Mouse (Mus musculus): Measurements from ENCODE around the gene Rad23a. TPM values are rescaled to one million over a fixed set of nuclear protein-coding genes. Genes with fewer than 3 reads are reported as not detected.

Gene Rad23a
- polyA plus RNA-seq, 1 experiment from 2014 or later, result 112 TPM

DNA sequence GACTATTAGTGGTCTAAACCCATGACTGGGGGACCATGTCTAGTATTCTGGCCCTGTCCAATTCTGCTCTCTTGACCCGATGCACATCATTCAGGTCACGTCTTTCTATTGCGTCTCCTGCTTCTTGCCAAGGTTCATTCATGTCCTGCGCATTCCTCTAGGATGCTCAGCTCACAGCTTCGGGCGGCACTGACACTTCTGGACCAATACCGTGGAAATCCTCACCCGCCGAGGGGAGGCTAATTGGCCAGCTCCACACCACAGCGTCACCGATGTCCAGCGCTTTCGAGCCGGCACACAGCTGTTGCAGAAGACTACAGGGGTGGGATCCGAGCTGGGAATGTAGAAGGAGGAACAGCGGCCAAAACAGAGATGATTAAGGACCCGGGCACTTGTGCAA, 24.3 kb downstream of the Rad23a start:
- H3K36me3 ChIP-seq (replicated peaks), result no peaks in the 10 kb centered on the region
- no peak for DNase-seq (ENCODE audit: low spot score)
- WGBS, result 80% methylated on average over 17 of the region's 17 CpGs
- peaks cover 15% of the 10 kb centered on the region for H3K4me1 ChIP-seq
- H3K27ac ChIP-seq (replicated peaks), result no peak overlapping the region
- no peak overlapping the region for H3K4me3 ChIP-seq
- H3K27me3 ChIP-seq (replicated peaks; ENCODE audit: low read depth, poor library complexity, severe bottlenecking), result peaks cover 66% of the 10 kb centered on the region
- H3K9me3 ChIP-seq, result no peaks in the 10 kb centered on the region

- Histone ChIP-seq H3K9me3 (no peaks in the 10 kb centered on the region), H3K4me3 (no peak overlapping the region; the same call in 1 of the 2 replicates), H3K27me3 (replicated peaks; ENCODE audit: low read depth, poor library complexity, severe bottlenecking) (peaks cover 68% of the 10 kb centered on the region), H3K4me1 (peaks cover 20% of the 10 kb centered on the region), H3K27ac (replicated peaks) (no peak overlapping the region), H3K36me3 (replicated peaks) (no peaks in the 10 kb centered on the region)
- DNase-seq (ENCODE audit: low spot score), result peak; percentile 92
- 9% methylated on average over 9 of the region's 9 CpGs for WGBS
Observed at GRCm38 (mm10) chr8:84815547-84815946, 24.9 kb downstream of the Rad23a start.

GRCm38 (mm10) chr8:84814555-84815441, 25.7 kb downstream of the Rad23a start:
- Histone ChIP-seq H3K27ac (replicated peaks) (no peak overlapping the region), H3K36me3 (replicated peaks) (no peaks in the 10 kb centered on the region), H3K4me1 (peaks cover 20% of the 10 kb centered on the region), H3K9me3 (no peaks in the 10 kb centered on the region), H3K4me3 (no peak overlapping the region), H3K27me3 (replicated peaks; ENCODE audit: low read depth, poor library complexity, severe bottlenecking) (peaks cover 75% of the 10 kb centered on the region)
- WGBS, result 49% methylated on average over 19 of the region's 19 CpGs
- DNase-seq (ENCODE audit: low spot score), result no peak

- no peak for DNase-seq (ENCODE audit: low spot score)
- Histone ChIP-seq H3K4me3 (no peak overlapping the region), H3K9me3 (no peaks in the 10 kb centered on the region), H3K27me3 (replicated peaks; ENCODE audit: low read depth, poor library complexity, severe bottlenecking) (peaks cover 81% of the 10 kb centered on the region), H3K4me1 (peaks cover 20% of the 10 kb centered on the region), H3K36me3 (replicated peaks) (no peaks in the 10 kb centered on the region), H3K27ac (replicated peaks) (no peak overlapping the region)
- WGBS, result 85% methylated on average over 11 of the region's 11 CpGs
Observed at GRCm38 (mm10) chr8:84814240-84814554, 26.3 kb downstream of the Rad23a start.

DNA sequence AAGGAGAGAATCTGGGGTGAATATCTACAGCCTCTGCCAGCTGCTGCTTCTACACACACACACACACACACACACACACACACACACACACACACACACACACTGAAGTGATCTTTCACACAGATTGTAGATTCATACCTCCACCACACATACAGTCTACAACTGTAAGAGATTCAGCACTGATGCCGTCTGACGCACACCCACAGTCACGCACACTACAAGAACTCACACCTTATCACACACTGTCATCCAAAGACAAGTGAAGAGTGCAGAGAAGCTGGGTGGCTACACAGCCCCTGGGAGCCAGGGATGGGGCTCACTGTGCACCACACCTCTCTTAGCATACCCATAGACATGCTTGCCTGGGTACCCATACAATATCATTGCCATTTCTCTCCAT, 26.6 kb downstream of the Rad23a start:
- Histone ChIP-seq H3K4me1 (peaks cover 20% of the 10 kb centered on the region), H3K27ac (replicated peaks) (no peak overlapping the region), H3K27me3 (replicated peaks; ENCODE audit: low read depth, poor library complexity, severe bottlenecking) (peaks cover 84% of the 10 kb centered on the region), H3K4me3 (no peak overlapping the region), H3K36me3 (replicated peaks) (no peaks in the 10 kb centered on the region), H3K9me3 (no peaks in the 10 kb centered on the region)
- 91% methylated on average over 3 of the region's 3 CpGs for WGBS
- DNase-seq (ENCODE audit: low spot score), result no peak

- 1% methylated on average over 5 of the region's 5 CpGs for WGBS
- Histone ChIP-seq H3K36me3 (replicated peaks) (no peaks in the 10 kb centered on the region), H3K4me1 (peaks cover 20% of the 10 kb centered on the region), H3K9me3 (no peaks in the 10 kb centered on the region), H3K27me3 (replicated peaks; ENCODE audit: low read depth, poor library complexity, severe bottlenecking) (peaks cover 92% of the 10 kb centered on the region), H3K27ac (replicated peaks) (no peak overlapping the region), H3K4me3 (no peak overlapping the region)
- DNase-seq (ENCODE audit: low spot score), result peak; percentile 81
Observed at GRCm38 (mm10) chr8:84813059-84813458, 27.4 kb downstream of the Rad23a start.

- 20% methylated on average over 10 of the region's 10 CpGs for WGBS
- DNase-seq (ENCODE audit: low spot score), result no peak
- peaks cover 20% of the 10 kb centered on the region for H3K4me1 ChIP-seq
- peaks cover 99% of the 10 kb centered on the region for H3K27me3 ChIP-seq (replicated peaks; ENCODE audit: low read depth, poor library complexity, severe bottlenecking)
- no peaks in the 10 kb centered on the region for H3K36me3 ChIP-seq (replicated peaks)
- H3K27ac ChIP-seq (replicated peaks), result peak overlapping the region; percentile 30; the same call in 1 of the 2 replicates
- H3K9me3 ChIP-seq, result no peaks in the 10 kb centered on the region
- peak overlapping the region; percentile 52 for H3K4me3 ChIP-seq
Observed at GRCm38 (mm10) chr8:84811303-84811702, 29.2 kb downstream of the Rad23a start.

DNA sequence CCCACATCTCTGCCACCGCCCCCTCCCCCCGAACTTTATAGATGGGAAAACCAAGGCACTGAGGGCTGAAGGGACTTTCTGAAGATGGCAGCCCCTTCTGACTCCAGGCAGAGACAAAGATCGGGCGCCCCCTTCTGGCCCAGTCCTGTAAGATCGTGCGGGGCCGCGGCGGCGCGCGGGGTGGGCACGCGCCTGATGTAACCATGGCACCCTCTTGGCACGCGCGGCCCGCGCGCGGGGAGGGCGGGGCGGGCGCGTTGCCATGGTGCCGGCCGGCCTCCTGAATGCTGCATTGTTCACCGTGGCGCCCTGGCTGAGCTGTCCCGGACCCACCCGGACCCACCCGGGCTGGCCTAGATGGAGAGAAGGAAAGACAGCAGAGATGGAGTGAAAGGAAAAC, 29.6 kb downstream of the Rad23a start:
- 1% methylated on average over 32 of the region's 32 CpGs for WGBS
- peak; percentile 92 for DNase-seq (ENCODE audit: low spot score)
- Histone ChIP-seq H3K36me3 (replicated peaks) (no peaks in the 10 kb centered on the region), H3K9me3 (peaks cover 4% of the 10 kb centered on the region; the same call in 1 of the 2 replicates), H3K27me3 (replicated peaks; ENCODE audit: low read depth, poor library complexity, severe bottlenecking) (peaks cover 99% of the 10 kb centered on the region), H3K4me1 (peaks cover 20% of the 10 kb centered on the region), H3K27ac (replicated peaks) (peak overlapping the region; percentile 30; the same call in 1 of the 2 replicates), H3K4me3 (peak overlapping the region; percentile 52)

GRCm38 (mm10) chr8:84809941-84810280, 30.6 kb downstream of the Rad23a start:
- DNase-seq (ENCODE audit: low spot score), result no peak
- Histone ChIP-seq H3K4me1 (peaks cover 14% of the 10 kb centered on the region), H3K9me3 (peaks cover 4% of the 10 kb centered on the region; the same call in 1 of the 2 replicates), H3K27me3 (replicated peaks; ENCODE audit: low read depth, poor library complexity, severe bottlenecking) (peaks cover 99% of the 10 kb centered on the region), H3K36me3 (replicated peaks) (no peaks in the 10 kb centered on the region), H3K27ac (replicated peaks) (no peak overlapping the region), H3K4me3 (no peak overlapping the region)
- WGBS, result 75% methylated on average over 5 of the region's 5 CpGs

DNA sequence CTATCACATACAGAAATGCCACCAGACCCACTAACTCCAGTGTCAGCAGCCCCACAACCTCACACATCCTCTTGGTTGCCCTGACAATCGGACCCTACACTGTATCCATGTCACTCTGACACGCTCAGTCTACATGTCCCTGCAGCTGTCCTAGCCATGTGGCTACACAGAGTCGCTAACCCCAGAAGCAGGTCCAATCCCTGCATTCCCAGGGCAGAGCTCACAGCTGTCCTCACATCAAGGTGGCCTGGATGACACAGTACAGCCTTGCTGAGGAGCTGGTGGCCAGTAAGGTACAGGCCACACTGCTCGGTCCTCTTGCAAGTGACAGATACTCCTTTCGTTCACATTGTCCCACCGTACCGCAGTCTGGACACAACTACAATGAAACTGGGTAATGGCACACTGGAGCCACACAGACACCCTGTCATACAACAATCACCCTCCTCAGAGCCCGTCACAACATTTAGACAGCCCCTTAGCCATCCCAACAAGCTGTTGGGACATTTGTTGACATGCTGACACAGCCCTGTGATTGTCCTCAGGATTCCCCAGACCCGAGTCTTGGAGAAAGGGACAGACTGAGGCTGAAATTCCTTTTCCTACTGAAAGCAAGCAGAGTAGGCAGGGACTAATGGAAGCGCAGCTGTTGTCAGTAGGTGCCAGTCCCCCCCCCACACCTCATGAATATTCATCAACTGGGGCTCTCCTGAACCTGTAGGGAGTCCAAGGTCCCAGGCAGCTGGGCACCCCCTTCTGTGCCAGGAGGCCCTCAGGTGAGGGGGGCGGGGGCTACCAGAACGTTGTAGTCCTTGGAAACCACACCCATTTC, 31.1 kb downstream of the Rad23a start:
- Histone ChIP-seq H3K4me3 (no peak overlapping the region), H3K4me1 (peaks cover 9% of the 10 kb centered on the region), H3K27ac (replicated peaks) (no peak overlapping the region), H3K9me3 (peaks cover 4% of the 10 kb centered on the region; the same call in 1 of the 2 replicates), H3K36me3 (replicated peaks) (no peaks in the 10 kb centered on the region), H3K27me3 (replicated peaks; ENCODE audit: low read depth, poor library complexity, severe bottlenecking) (peaks cover 99% of the 10 kb centered on the region)
- no peak for DNase-seq (ENCODE audit: low spot score)
- WGBS, result 54% methylated on average over 12 of the region's 12 CpGs

GRCm38 (mm10) chr8:84806031-84806430, 34.4 kb downstream of the Rad23a start:
- Histone ChIP-seq H3K27ac (replicated peaks) (no peak overlapping the region), H3K36me3 (replicated peaks) (no peaks in the 10 kb centered on the region), H3K9me3 (peaks cover 4% of the 10 kb centered on the region; the same call in 1 of the 2 replicates), H3K27me3 (replicated peaks; ENCODE audit: low read depth, poor library complexity, severe bottlenecking) (peaks cover 99% of the 10 kb centered on the region), H3K4me3 (no peak overlapping the region), H3K4me1 (peaks cover 8% of the 10 kb centered on the region)
- DNase-seq (ENCODE audit: low spot score), result no peak
- WGBS, result 94% methylated on average over 5 of the region's 5 CpGs

- H3K9me3 ChIP-seq, result no peaks in the 10 kb centered on the region
- 19% methylated on average over 105 of the region's 125 CpGs for WGBS
- peak; percentile 67 for DNase-seq (ENCODE audit: low spot score)
- H3K36me3 ChIP-seq (replicated peaks), result no peaks in the 10 kb centered on the region
- H3K27ac ChIP-seq (replicated peaks), result peak within 1 kb of the TSS; percentile 25
- H3K27me3 ChIP-seq (replicated peaks; ENCODE audit: low read depth, poor library complexity, severe bottlenecking), result peaks cover 97% of the 10 kb centered on the region
- H3K4me3 ChIP-seq, result peak within 1 kb of the TSS; percentile 59
- peaks cover 18% of the 10 kb centered on the region for H3K4me1 ChIP-seq
Observed at GRCm38 (mm10) chr8:84799999-84800831, 40.2 kb downstream of the Rad23a start, which contains the start of gene Nfix. Gene Nfix, minus strand, starts transcription at chr8:84800344.
